In the genomic region with DNA sequence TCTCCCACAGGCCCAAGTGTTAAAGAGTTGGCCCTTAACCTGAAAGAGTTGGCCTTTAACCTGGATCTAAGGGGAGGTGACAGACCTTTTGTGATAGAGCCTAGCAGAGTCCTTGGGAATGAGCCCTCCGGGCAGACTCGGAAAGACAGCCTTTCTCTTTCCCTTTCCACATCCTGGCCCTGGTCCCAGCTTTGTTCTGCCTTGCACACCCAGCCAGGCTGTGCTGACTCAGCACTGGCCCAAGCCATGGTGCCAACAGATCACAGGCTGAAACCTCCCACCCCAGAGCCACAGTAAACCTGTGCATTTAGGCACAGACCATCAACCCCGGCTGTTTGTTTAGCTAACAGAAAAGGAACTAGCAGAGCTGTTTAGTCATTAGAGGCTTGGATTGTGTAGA, we compare ENCODE assay signal across 8 mouse cellular contexts. TPM values are rescaled to one million over a fixed set of nuclear protein-coding genes. Genes with fewer than 3 reads are reported as not detected.
DNase-seq lines count a peak whose midpoint lies in the region; ATAC-seq and TF ChIP-seq lines count a peak whose summit lies in the region.
"Had no signal": no experiment of that assay in that cellular context is flagged by ENCODE, and none has a peak within 500 bp of the region (broad histone marks: within the 10 kb centered on the region; RNA-seq: fewer than 3 reads in every experiment).

No protein-coding gene starts in this region.

- no peak overlapping the region for H3K27ac ChIP-seq in ES-E14 (ENCODE audit: insufficient read depth, low read depth, low read length, poor library complexity, severe bottlenecking)
- H3K27ac ChIP-seq in hindbrain, postnatal 0 days: no peak overlapping the region
- peak overlapping the region; percentile 80 for H3K27ac ChIP-seq in lung, embryonic 14.5 days (ENCODE audit: low read depth)

- no peak overlapping the region for H3K4me3 ChIP-seq in ES-E14 (ENCODE audit: insufficient read depth in 1 of 2, low read depth in 1 of 2, low read length in 2 of 2, poor library complexity in 1 of 2, severe bottlenecking in 1 of 2)
- no peak overlapping the region for H3K4me3 ChIP-seq in hindbrain, postnatal 0 days (ENCODE audit: low read length)
- H3K4me3 ChIP-seq in lung, embryonic 14.5 days (ENCODE audit: low read depth, low read length): no peak overlapping the region
- H3K4me3 ChIP-seq: megakaryocyte, embryonic 14.5 days had no signal

- ATAC-seq in Patski: peak; percentile 90
- ATAC-seq in hindbrain, postnatal 0 days: peak; percentile 66
- ATAC-seq in lung, embryonic 14.5 days (ENCODE audit: insufficient read depth): peak; percentile 85

- POLR2A ChIA-PET in Patski (lab: Charles Lee): interaction anchor here (0.6 kb wide), 1 partner anchor 17 kb away, joined by 4 read pairs; no protein-coding TSS in a partner anchor

- in situ Hi-C loops in ES-E14 (cut with MboI; ENCODE audit: low sequenced_read_pairs in 2 of 2, unreplicated experiment in 2 of 2): no loop called here
- in situ Hi-C loops in Patski (cut with MboI; ENCODE audit: low pct_unique_long_range_greater_than_20kb): loop anchor here (25.0 kb wide), 1 partner anchor 1616 kb away; no protein-coding TSS in a partner anchor

- H3K4me2 ChIP-seq in hindbrain, postnatal 0 days (ENCODE audit: low read depth, low read length): no peak overlapping the region
- H3K4me2 ChIP-seq in lung, embryonic 14.5 days: no peak overlapping the region

- CTCF ChIA-PET in Patski (lab: Charles Lee): interaction anchor here (1.7 kb wide), 1 partner anchor 10 kb away, joined by 8 read pairs; no protein-coding TSS in a partner anchor

- H3K4me1 ChIP-seq in ES-E14 (ENCODE audit: control insufficient read depth in 2 of 2, insufficient read depth in 2 of 2, low read length in 2 of 2, poor library complexity in 1 of 2): peaks cover 0 to 2% of the 10 kb centered on the region in 2 experiments; a peak in 1 of 4 replicates
- no peaks in the 10 kb centered on the region for H3K4me1 ChIP-seq in hindbrain, postnatal 0 days (ENCODE audit: insufficient read depth, low read length)
- H3K4me1 ChIP-seq in lung, embryonic 14.5 days (ENCODE audit: insufficient read depth): peaks cover 42% of the 10 kb centered on the region
- H3K4me1 ChIP-seq: megakaryocyte, embryonic 14.5 days had no signal

- no peak overlapping the region for H3K9ac ChIP-seq in ES-E14 (ENCODE audit: insufficient read depth, low read depth, low read length, poor library complexity, severe bottlenecking)
- no peak overlapping the region for H3K9ac ChIP-seq in hindbrain, postnatal 0 days (replicated peaks; ENCODE audit: low read length)
- no peak overlapping the region for H3K9ac ChIP-seq in lung, embryonic 14.5 days

- H3K36me3 ChIP-seq in ES-E14 (ENCODE audit: control insufficient read depth, insufficient read depth, low read length, poor library complexity, severe bottlenecking): no peaks in the 10 kb centered on the region
- no peaks in the 10 kb centered on the region for H3K36me3 ChIP-seq in hindbrain, postnatal 0 days (ENCODE audit: insufficient read depth, low read length)
- H3K36me3 ChIP-seq in lung, embryonic 14.5 days (ENCODE audit: insufficient read depth): peaks cover 5% of the 10 kb centered on the region; the same call in 1 of the 2 replicates

- no peak for TF ChIP-seq CTCF in Patski (IDR thresholded peaks at IDR 0.05)
- no peak for TF ChIP-seq CTCF in hindbrain, postnatal 0 days (IDR thresholded peaks at IDR 0.05; ENCODE audit: low read depth)
- no peak for TF ChIP-seq CTCF in lung, embryonic 14.5 days (IDR thresholded peaks at IDR 0.05; ENCODE audit: low read depth)

- no peaks in the 10 kb centered on the region for H3K27me3 ChIP-seq in Patski
- H3K27me3 ChIP-seq in hindbrain, postnatal 0 days (ENCODE audit: insufficient read depth, low read length): no peaks in the 10 kb centered on the region
- no peaks in the 10 kb centered on the region for H3K27me3 ChIP-seq in lung, embryonic 14.5 days (ENCODE audit: insufficient read depth, low read length)
- H3K27me3 ChIP-seq: megakaryocyte, embryonic 14.5 days had no signal

- DNase-seq in ES-E14 (ENCODE audit: low read depth, low spot score) (no peak), Patski (ENCODE audit: low read depth, low spot score) (no peak)
- peak; percentile 50 for DNase-seq in gastrocnemius, adult 18-20 months (ENCODE audit: low spot score)
- peak; percentile 56 for DNase-seq in hindbrain, postnatal 0 days (ENCODE audit: low spot score)
- DNase-seq in lung, embryonic 14.5 days: peak; percentile 86
- no peak for DNase-seq in right cerebral cortex, adult 2 months (ENCODE audit: low spot score in 2 of 2)
- no peak for DNase-seq in layer of hippocampus, adult 9-10 months (ENCODE audit: low spot score)

- 48% methylated on average over 3 of the region's 3 CpGs for WGBS in hindbrain, postnatal 0 days
- WGBS in lung, embryonic 14.5 days: 17% methylated on average over 3 of the region's 3 CpGs

- no peaks in the 10 kb centered on the region for H3K9me3 ChIP-seq in ES-E14 (ENCODE audit: control insufficient read depth, insufficient read depth, low read depth, low read length)
- H3K9me3 ChIP-seq in hindbrain, postnatal 0 days (ENCODE audit: low read length): no peaks in the 10 kb centered on the region
- no peaks in the 10 kb centered on the region for H3K9me3 ChIP-seq in lung, embryonic 14.5 days (ENCODE audit: low read depth, low read length)

TF ChIP-seq in ES-E14, 5 proteins besides CTCF, POLR2A, EP300 and RAD21:
- TF ChIP-seq MAFK (IDR thresholded peaks at IDR 0.05; ENCODE audit: insufficient read depth, low read depth, low read length): peak; percentile 62
- no peak for TF ChIP-seq CHD2 (IDR thresholded peaks at IDR 0.05; ENCODE audit: low read depth, low read length)
- no peak for TF ChIP-seq ZNF384 (IDR thresholded peaks at IDR 0.05; ENCODE audit: low read depth, low read length)

RNA-seq across cellular contexts. Expression of a gene that starts 25.1 kb away (rescaled TPM):
- total RNA-seq in ES-E14 (2012; rRNA removed): 7.3 and 13.4 TPM in 2 replicates
- polyA plus RNA-seq in Patski (2021): 10.0 TPM
- under 1 TPM; 0.30 to 0.47 TPM for total RNA-seq in gastrocnemius, adult 18-20 months (2021)
- 6.9 and 7.6 TPM in 2 replicates for total RNA-seq in hindbrain, postnatal 0 days (2014; rRNA removed)
- polyA plus RNA-seq in hindbrain, postnatal 0 days (2015; fragmentation: Nextera tagmentation; extraction: Ambion mirVana): 4.0 and 4.1 TPM in 2 replicates
- 70.4 and 71.4 TPM in 2 replicates for polyA plus RNA-seq in lung, embryonic 14.5 days (2014; fragmentation: Nextera tagmentation; extraction: Ambion mirVana)

Comparison
In these comparisons a context has a peak if more than half of its experiments do, and no peak if none do; other contexts are left out.
1. DNase-seq: peak in gastrocnemius, adult 18-20 months (single experiment), hindbrain, postnatal 0 days (single experiment) and lung, embryonic 14.5 days (single experiment); none in ES-E14 (single experiment), Patski (single experiment), right cerebral cortex, adult 2 months (0 of 2) and layer of hippocampus, adult 9-10 months (single experiment).
2. Peak in every context shown above with its lines, with median percentiles within 50 percentile points of each other: ATAC-seq.